Mouse (Mus musculus): Measurements from ENCODE around the gene Igfbp7. TPM values are rescaled to one million over a fixed set of nuclear protein-coding genes. Genes with fewer than 3 reads are reported as not detected.
A peak's percentile ranks its signal among the peaks of the same experiment; 100 is the strongest.

Gene Igfbp7
- total RNA-seq, 2 experiments from 2014 or later: 53.8 to 54.4 TPM

- intact Hi-C loops (cut with DNase I): no loop called here
- no peak for DNase-seq (ENCODE audit: extremely low spot score in 1 of 2, low spot score in 2 of 2)
Observed at GRCm38 (mm10) chr5:77384724-77385123, 23.1 kb downstream of the Igfbp7 start.

DNA sequence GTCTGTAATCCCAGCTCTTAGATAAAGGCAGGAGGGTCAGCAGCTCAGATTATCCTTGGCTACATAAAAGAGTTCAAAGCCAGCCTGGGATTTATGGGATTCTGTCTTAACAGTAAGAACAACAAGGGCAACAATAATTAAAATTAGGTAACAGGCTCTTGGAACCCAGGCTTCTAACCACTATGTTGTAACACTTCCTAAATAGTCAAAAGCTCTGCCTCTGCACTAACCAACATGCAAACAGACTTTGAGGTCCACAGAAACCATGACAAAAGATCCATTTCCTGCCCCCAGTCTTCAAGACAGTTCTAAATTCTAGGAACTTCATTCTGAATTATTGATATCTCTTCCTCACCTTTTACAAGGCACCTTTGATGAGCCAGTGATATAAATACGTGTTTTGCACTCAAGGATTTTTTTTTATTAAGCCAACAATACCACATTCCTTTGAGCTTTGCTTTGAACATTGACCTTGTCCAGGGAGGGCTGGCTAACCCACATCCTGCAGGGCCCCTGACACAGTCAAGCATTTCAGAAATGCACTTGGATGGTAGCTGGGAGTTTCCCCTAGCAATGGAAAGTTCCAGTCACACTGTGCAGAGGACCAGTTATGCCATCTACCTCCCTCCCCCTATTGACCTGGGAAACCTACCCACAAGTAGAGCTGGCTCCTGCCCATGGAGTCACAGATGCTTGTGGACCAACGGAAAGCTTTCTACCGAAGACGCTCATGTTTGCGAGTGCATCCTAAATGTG is 23.9 kb downstream of the Igfbp7 start:
- intact Hi-C loops (cut with DNase I): no loop called here
- DNase-seq (ENCODE audit: extremely low spot score in 1 of 2, low spot score in 2 of 2): no peak

DNA sequence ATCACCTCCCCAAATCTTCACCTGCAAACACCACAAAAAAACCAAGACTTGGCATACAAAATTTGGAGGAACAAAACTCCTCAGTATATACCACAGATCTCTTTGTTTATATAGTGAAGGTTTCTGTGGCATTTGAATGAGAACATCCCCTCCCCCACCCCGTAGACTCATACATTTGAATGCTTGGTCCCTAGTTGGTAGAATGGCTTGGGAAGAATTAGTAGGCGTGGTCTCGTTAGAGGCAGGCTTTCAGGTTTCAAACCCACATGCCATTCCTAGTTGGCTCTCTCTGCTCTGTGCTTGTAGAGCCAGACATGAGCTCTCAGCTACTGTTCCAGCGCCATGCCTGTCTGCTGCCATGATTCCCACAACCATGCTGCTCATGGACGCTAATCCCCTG is 26.2 kb downstream of the Igfbp7 start:
- intact Hi-C loops (cut with DNase I): no loop called here
- no peak for DNase-seq (ENCODE audit: extremely low spot score in 1 of 2, low spot score in 2 of 2)

- intact Hi-C loops (cut with DNase I): no loop called here
- no peak for DNase-seq (ENCODE audit: extremely low spot score in 1 of 2, low spot score in 2 of 2)
Observed at GRCm38 (mm10) chr5:77381283-77381682, 26.6 kb downstream of the Igfbp7 start.

GRCm38 (mm10) chr5:77380321-77380901 is 27.4 kb downstream of the Igfbp7 start:
- no peak for DNase-seq (ENCODE audit: extremely low spot score in 1 of 2, low spot score in 2 of 2)
- intact Hi-C loops (cut with DNase I): no loop called here

DNA sequence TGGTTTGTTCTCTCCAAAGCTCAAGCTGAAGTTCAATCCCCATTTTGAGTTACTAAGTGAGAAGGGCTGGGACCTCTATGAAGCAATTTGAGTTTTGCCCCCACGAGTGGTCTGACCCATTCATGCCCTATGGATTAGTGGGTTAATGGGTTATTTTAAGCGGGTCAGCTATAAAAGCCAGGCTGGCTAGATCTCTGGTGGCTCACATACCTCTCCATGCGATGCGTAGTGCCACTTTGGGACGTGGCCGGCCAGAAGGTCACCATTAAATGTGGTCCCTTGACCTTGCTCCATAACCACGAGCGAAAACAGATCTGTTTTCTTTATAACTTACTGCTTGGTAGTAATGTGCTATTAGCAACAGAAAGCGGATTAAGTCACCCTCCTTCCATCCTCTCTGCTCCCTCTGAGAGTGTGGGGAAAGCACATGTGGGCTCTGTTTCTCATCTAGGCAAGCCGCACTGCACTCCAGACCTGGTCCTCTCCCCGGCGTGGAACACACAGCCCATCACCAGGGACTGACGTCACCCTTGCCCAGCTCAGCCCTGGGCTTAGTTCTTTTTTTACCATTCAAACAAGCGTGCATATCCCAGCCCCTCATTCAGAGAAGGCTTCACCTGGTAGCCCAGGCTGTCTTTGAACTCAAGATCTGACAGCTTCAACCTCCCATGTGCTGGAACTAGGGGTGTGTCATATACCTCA is 28.3 kb downstream of the Igfbp7 start:
- intact Hi-C loops (cut with DNase I): no loop called here
- DNase-seq (ENCODE audit: extremely low spot score in 1 of 2, low spot score in 2 of 2): no peak

DNA sequence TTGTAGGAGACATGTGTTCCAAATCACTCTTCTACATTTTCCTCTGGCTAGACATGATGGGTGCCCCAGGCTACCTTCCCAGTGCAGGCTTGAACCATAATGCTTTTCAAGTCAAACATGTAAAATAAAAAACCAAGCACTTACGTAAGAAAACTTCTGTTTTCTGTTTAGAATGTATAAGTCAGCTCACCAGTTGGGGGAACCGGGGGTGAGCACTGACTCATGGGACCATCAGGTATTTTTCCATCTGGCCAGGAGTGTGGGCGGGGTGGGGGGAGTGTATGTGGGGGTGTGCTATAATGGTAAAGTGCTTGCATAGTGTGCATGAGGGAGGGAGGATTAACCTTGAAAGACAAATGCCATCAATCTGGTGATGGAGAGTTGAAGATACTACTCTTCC is 29.8 kb downstream of the Igfbp7 start:
- no peak for DNase-seq (ENCODE audit: extremely low spot score in 1 of 2, low spot score in 2 of 2)
- intact Hi-C loops (cut with DNase I): no loop called here

- intact Hi-C loops (cut with DNase I): no loop called here
- no peak for DNase-seq (ENCODE audit: extremely low spot score in 1 of 2, low spot score in 2 of 2)
Observed at GRCm38 (mm10) chr5:77375546-77375945, 32.3 kb downstream of the Igfbp7 start.

GRCm38 (mm10) chr5:77374945-77375344 is 32.9 kb downstream of the Igfbp7 start:
- intact Hi-C loops (cut with DNase I): no loop called here
- no peak for DNase-seq (ENCODE audit: extremely low spot score in 1 of 2, low spot score in 2 of 2)

- intact Hi-C loops (cut with DNase I): no loop called here
- DNase-seq (ENCODE audit: extremely low spot score in 1 of 2, low spot score in 2 of 2): peak in 1 of 2 experiments; percentile 46
Observed at GRCm38 (mm10) chr5:77372778-77373177, 35.1 kb downstream of the Igfbp7 start.

DNA sequence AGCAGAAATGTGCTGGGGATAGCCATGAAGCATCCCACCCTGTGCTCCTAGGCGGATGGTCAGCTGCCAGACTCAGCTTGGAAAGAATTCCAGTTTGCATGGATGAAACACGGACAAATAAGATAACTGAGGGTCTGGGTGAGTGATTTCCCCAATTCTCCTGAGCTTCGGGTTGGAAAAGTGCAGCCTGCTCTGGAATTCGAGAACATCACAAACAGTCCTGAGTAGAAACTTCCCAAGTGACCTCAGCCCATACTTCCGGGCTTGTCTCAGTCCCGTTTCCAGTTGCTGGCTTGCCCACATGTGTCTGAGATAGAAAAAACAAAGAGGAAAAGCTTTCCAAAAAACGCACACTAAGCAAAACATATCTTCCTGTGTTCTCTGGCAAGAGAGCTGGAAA is 35.6 kb downstream of the Igfbp7 start:
- intact Hi-C loops (cut with DNase I): no loop called here
- DNase-seq (ENCODE audit: extremely low spot score in 1 of 2, low spot score in 2 of 2): no peak

DNA sequence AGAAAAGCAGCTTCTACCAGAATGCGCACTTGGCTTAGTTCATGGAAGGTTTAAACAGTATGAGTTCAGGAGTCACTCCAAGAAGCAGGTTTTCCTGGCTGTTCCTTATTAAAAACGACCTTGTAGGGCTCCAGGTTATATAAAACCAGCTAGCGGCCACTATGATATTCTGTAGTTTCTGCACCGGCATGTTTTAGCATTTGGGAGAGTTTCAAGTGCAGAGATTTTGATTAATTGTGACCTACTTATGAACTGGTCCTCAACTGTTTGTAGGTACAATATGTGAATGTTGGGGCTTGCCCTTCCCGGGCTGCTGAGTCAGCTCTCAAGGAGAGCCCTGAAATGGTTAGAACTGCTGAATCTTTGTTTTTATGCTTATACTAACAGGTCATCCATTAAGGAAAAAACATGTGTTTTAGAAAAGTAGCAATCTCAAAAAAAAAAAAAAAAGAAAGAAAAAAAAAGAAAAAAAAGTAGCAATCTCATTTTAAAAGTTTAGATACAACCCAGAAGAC is 37.4 kb downstream of the Igfbp7 start:
- intact Hi-C loops (cut with DNase I): no loop called here
- no peak for DNase-seq (ENCODE audit: extremely low spot score in 1 of 2, low spot score in 2 of 2)

DNA sequence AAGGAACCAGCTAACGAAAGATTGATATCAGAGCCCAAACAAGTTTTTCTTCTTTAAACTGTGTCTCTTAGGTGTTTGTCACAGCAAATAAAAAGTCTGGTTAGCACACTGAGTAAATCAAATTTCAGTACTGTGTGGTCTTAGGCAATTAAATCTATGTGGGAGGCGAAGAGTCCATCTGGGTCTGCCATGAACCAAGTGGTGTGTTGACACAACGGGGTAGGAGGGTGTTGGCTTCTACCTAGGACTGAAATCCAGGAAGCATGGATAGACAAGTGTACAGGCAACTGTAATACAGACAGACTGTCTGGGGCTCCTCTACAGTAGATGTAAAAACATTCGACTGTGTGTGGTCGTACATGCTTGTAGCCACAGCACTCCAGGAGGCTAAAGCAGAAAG is 38.4 kb downstream of the Igfbp7 start:
- intact Hi-C loops (cut with DNase I): no loop called here
- no peak for DNase-seq (ENCODE audit: extremely low spot score in 1 of 2, low spot score in 2 of 2)

DNA sequence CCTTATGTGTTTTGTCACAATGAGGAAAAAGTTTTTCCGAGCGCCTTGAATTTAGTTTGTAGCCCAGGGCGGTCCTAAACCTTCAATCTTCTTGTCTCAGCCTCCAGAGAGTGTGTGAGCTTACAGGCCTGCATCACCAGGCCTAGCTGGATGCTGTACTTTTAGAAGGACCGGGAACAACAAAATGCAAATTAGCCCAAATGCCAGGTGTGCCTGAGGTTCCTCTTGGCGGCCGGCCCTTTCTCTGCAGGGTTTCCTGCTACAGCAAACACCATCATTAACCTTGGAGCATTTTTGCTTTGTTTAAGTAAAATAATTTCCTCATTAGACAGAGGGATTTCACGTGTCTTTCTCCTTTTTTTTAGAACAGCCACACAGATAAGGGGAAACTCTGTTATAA is 39.6 kb downstream of the Igfbp7 start:
- no peak for DNase-seq (ENCODE audit: extremely low spot score in 1 of 2, low spot score in 2 of 2)
- intact Hi-C loops (cut with DNase I): no loop called here

DNA sequence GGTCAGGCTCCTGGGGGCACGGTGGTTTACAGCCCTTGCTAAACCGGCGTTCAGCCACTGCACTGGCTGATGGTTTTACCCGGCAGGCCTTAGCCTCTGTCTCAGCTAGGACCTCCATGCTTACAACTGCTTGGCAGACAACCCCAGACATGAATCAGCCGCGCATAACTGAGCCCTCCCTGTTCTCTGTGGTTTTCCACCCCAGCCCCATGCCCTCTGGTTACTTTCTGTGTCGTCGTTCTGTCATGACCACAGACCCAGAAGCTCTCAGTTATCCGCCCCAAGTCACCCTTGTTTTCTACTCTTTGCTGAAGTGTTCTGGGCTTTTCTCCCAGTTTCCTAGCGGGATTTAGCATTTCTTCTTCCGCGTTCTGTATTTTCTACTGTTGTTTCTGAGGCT is 40.2 kb downstream of the Igfbp7 start:
- intact Hi-C loops (cut with DNase I): no loop called here
- no peak for DNase-seq (ENCODE audit: extremely low spot score in 1 of 2, low spot score in 2 of 2)

- intact Hi-C loops (cut with DNase I): no loop called here
- DNase-seq (ENCODE audit: extremely low spot score in 1 of 2, low spot score in 2 of 2): no peak
Observed at GRCm38 (mm10) chr5:77367145-77367544, 40.7 kb downstream of the Igfbp7 start.

DNA sequence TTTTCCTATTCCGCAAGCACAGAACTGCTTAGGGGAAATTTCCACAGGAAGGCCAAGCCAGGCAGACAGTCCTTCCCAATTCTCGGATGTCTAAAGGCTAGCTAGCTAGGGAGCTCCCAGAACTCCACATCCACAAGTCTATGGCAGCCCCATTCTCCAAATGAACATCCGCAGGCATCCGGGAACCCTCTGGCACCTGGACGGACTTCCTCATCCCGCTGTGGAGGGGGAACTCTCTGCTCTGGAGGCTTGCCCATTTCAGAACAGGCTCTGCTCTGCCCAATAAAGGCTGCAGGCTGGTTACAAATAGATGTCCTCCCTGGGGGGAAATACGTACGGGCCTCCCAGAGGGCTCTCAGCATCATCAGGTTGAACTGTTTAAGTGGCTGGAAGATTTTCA is 41.5 kb downstream of the Igfbp7 start:
- DNase-seq (ENCODE audit: extremely low spot score in 1 of 2, low spot score in 2 of 2): peak in 1 of 2 experiments; percentile 75
- intact Hi-C loops (cut with DNase I): no loop called here

DNA sequence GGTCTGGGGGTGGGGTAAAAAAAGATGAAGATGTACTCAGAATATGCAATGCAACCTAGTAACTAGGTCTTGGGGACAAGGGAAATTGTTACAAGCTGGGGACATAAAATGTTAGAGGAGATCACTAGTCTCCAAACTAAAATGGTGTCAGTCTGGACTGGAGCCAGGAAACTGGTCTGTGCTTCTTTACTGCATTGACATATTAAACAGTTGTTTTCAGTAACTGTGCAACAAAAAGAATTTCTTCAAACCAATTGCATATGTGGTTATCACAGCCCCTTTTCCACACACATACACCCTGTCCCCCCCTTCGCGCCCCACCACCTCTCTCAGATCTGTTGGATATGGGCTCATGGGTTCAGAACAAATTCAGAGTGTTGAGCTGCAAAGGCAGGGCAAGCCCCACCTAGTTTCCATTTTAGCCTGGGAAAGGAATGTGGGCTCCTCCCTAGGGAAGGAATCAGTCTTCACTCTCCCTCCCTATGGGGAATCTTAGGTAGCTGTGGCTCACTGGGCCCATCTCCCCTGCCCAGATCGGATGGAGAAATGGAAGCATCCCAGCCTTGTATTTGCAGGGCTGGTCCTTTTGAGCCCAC is 43.3 kb downstream of the Igfbp7 start:
- DNase-seq (ENCODE audit: extremely low spot score in 1 of 2, low spot score in 2 of 2): no peak
- intact Hi-C loops (cut with DNase I): no loop called here

DNA sequence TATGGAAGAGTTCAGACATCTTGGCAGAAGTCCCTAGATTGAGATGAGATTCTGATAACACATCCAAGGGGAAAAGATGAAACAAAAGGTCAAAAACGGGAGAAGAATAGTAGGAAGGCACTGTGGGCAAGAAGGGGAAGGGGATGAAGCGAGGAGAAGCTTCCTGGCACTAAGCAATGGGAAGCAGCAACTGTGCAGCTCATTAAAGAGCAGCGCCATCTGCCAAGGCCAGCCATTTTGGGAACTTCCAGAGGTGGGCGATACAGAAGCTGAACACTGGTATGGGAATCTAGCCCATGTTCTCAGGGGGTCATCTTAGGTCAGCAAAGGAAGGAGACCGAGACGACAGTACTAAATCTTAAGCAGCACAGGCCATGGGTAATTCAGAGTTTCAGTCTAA is 44.2 kb downstream of the Igfbp7 start:
- no peak for DNase-seq (ENCODE audit: extremely low spot score in 1 of 2, low spot score in 2 of 2)
- intact Hi-C loops (cut with DNase I): no loop called here

DNA sequence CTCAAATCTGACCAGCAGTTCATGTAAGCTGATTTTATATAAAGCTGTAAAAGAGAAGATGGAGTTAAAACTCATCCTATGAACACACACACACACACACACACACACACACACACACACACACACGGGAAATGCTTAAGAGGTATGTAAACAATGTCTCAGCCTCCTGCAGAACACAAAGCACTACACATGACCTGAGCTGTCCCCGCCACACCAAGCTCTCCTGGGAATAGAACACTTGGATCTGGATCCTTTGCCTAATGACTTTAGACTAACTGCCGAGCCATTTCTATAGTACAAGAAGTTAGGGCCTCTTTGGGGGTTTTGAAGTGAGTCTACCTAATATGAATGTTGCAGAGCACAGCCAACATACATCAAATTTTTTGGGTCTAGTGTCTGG is 45.7 kb downstream of the Igfbp7 start:
- DNase-seq (ENCODE audit: extremely low spot score in 1 of 2, low spot score in 2 of 2): no peak

More for the DNA sequence above, 45.7 kb downstream of the Igfbp7 start:
- intact Hi-C loops (cut with DNase I): no loop called here
